Mouse (Mus musculus): ENCODE results near the gene Olfr364-ps1.

The Olfr364-ps1 gene

GRCm38 (mm10) chr2:37139022-37139421 is at the start of gene Olfr364-ps1:
Gene Olfr364-ps1 (plus strand): TSS chr2:37139322.
- in situ Hi-C loops (cut with MboI; ENCODE audit: low sequenced_read_pairs) = no loop called here

DNA sequence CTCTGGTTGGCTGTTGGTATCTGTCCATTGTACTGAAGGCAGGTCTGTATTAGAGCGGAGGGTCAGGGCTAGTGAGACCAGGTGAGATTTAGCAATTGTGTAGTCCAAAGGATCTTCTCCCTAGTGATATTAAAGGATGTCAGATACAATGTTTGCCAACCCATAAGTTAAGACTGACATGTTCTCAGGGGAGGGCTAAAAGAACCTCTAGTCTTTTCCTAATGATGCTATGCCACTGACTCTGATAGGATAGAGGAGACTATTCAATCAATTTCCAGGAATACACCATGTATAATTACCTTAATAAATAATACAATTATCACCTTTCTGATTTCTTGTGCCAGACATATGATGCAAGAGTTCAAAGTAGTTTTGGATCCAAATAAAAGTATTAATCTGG is 21.3 kb upstream of the Olfr364-ps1 start, which contains the start of gene Olfr362:
Gene Olfr362, minus strand, starts transcription at position 101 of the 400 bp plus-strand sequence.
- in situ Hi-C loops (cut with MboI; ENCODE audit: low sequenced_read_pairs) = no loop called here

DNA sequence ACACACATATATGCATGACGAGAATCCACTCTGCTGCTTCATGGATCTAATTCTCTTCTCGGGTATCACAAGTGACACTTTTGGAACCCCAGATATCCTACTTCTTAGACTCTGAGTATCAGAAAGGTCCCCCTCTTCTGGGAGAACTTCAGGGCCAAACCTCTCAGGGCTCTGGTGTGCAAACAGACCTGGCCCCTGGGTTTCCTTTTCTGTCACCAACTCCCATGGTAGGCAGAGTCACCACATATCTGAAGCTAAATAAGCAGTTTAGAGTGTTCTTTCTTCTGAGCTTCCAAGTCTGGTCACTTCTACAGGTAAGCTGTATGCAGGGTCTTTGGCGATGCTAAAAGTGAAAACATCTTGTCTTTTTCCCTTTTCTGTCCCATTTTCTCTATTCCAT is 48.8 kb downstream of the Olfr364-ps1 start, which contains the start of gene Olfr365:
Gene Olfr365, plus strand, starts transcription at position 301 of the 400 bp plus-strand sequence.
- in situ Hi-C loops (cut with MboI; ENCODE audit: low sequenced_read_pairs) = no loop called here

Measured in CH12F3 (cell line).